Mouse (Mus musculus): ENCODE data around the gene Gm15128.
"Not testable (repeated sequence)": the region's sequence is repeated elsewhere in the genome, so short reads cannot be mapped to it uniquely, and the experiment has no call there.

Gene Gm15128

GRCm38 (mm10) chrX:147765691-147766090 lies at the start of gene Gm15128:
TSS of gene Gm15128 (plus strand) at chrX:147765991.
- DNase-seq (ENCODE audit: low spot score in 2 of 2) = not testable (repeated sequence)
